Mouse (Mus musculus) megakaryocyte, embryonic 14.5 days (primary cell): ENCODE measurements around the gene 1700010I14Rik.

Source experiments
- FLI1 ChIP-seq: IDR thresholded peaks from 2 replicates; pipeline ENCODE4 v1.6.1; 2012; ENCODE audit warnings: low read length, inconsistent platforms, mixed read lengths
- GATA1 ChIP-seq: IDR thresholded peaks from 3 replicates; pipeline ENCODE4 v1.6.1; 2012; ENCODE audit warnings: mixed read lengths, low read length, inconsistent platforms, borderline replicate concordance

GRCm38 (mm10) chr17:9023198-9023942 lies 35.2 kb downstream of the 1700010I14Rik start:
- TF ChIP-seq GATA1 (no peak), FLI1 (no peak)
